Mouse (Mus musculus): ENCODE measurements around the gene Gstt2. TPM values are rescaled to one million over a fixed set of nuclear protein-coding genes. Genes with fewer than 3 reads are reported as not detected.

Gstt2 gene
- polyA plus RNA-seq, 1 experiment from 2014 or later, result 38.2 TPM

GRCm38 (mm10) chr10:75834250-75834649 is 3.0 kb downstream of the Gstt2 start:
- no peaks in the 10 kb centered on the region for H3K9me3 ChIP-seq (replicated peaks)
- peak overlapping the region; percentile 72 for H3K27ac ChIP-seq
- peak overlapping the region; percentile 78 for H3K4me2 ChIP-seq
- peaks cover 57% of the 10 kb centered on the region for H3K4me1 ChIP-seq
- H3K9ac ChIP-seq, result peak overlapping the region; percentile 29
- peak overlapping the region; percentile 42 for H3K4me3 ChIP-seq (replicated peaks)
- ATAC-seq (replicated peaks; ENCODE audit: low FRiP score), result peak; percentile 37
- H3K36me3 ChIP-seq, result no peaks in the 10 kb centered on the region
- no peaks in the 10 kb centered on the region for H3K27me3 ChIP-seq
- under 1% methylated on average over 21 of the region's 21 CpGs for WGBS

- no peaks in the 10 kb centered on the region for H3K27me3 ChIP-seq
- ATAC-seq (replicated peaks; ENCODE audit: low FRiP score), result no peak; the same call in 1 of the 2 replicates
- 11% methylated on average over 21 of the region's 21 CpGs for WGBS
- peak overlapping the region; percentile 72 for H3K27ac ChIP-seq
- peak overlapping the region; percentile 29 for H3K9ac ChIP-seq
- H3K4me2 ChIP-seq, result peak overlapping the region; percentile 78
- H3K4me3 ChIP-seq (replicated peaks), result peak overlapping the region; percentile 42
- H3K36me3 ChIP-seq, result no peaks in the 10 kb centered on the region
- no peaks in the 10 kb centered on the region for H3K9me3 ChIP-seq (replicated peaks)
- H3K4me1 ChIP-seq, result peaks cover 56% of the 10 kb centered on the region
Observed at GRCm38 (mm10) chr10:75833456-75834080, 3.7 kb downstream of the Gstt2 start.

DNA sequence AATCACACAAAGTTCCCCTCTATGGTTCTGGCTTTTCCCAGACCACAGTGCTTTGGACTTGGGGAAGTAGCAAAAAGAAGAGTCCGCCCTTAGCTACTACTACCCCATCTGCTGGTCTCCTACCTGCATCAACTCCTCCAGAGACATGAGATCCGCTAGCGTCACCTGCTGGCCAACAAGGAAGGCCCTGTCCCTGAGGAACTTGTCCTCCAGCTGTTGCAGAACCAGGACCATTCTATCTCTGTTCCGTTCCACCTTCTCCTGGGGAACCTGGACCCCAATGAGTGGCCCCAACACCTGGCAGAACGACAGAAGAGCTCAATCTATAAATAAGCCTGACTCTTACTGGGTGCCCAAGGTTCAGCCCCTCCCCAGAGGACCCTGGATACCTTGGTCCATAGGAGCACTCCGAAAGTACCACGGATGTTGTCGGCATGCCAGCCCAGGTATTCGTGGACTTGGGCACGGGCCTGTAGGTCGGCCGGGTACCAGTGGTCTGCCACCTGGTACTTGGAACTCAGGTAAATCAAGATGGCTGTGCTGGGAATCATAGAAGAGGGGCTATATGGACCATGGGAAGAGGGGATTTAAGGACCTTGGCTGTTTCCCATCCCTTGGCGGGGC is 4.8 kb downstream of the Gstt2 start:
- H3K27ac ChIP-seq, result no peak overlapping the region
- H3K27me3 ChIP-seq, result no peaks in the 10 kb centered on the region
- WGBS, result 71% methylated on average over 13 of the region's 13 CpGs
- no peak for ATAC-seq (replicated peaks; ENCODE audit: low FRiP score)
- no peaks in the 10 kb centered on the region for H3K9me3 ChIP-seq (replicated peaks)
- H3K9ac ChIP-seq, result no peak overlapping the region
- H3K36me3 ChIP-seq, result no peaks in the 10 kb centered on the region
- no peak overlapping the region for H3K4me3 ChIP-seq (replicated peaks)
- no peak overlapping the region for H3K4me2 ChIP-seq
- H3K4me1 ChIP-seq, result peaks cover 49% of the 10 kb centered on the region

DNA sequence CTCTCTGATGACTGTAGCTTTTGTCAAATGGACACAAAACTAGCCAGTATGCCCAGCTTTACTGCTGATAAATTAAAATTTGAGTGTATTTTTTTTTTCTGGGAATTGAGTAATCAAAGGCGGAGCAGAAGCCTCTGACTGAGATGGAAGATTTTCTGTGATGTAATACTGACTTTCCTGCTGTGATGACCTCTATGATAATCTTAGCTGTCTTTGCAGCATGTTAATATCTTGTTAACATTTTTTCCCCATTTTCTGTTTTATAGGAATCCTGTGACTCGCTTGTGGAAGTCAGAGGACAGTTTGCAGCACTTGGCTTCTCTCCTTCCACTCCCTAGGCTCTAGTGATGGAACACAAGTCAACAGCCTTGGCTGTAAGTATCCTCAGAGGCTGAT is 7.0 kb downstream of the Gstt2 start:
- Histone ChIP-seq H3K27me3 (no peaks in the 10 kb centered on the region), H3K4me1 (peaks cover 31% of the 10 kb centered on the region), H3K9me3 (replicated peaks) (no peaks in the 10 kb centered on the region), H3K4me3 (replicated peaks) (no peak overlapping the region), H3K36me3 (no peaks in the 10 kb centered on the region), H3K27ac (no peak overlapping the region), H3K4me2 (no peak overlapping the region), H3K9ac (no peak overlapping the region)
- 84% methylated on average over 2 of the region's 2 CpGs for WGBS
- no peak for ATAC-seq (replicated peaks; ENCODE audit: low FRiP score)

DNA sequence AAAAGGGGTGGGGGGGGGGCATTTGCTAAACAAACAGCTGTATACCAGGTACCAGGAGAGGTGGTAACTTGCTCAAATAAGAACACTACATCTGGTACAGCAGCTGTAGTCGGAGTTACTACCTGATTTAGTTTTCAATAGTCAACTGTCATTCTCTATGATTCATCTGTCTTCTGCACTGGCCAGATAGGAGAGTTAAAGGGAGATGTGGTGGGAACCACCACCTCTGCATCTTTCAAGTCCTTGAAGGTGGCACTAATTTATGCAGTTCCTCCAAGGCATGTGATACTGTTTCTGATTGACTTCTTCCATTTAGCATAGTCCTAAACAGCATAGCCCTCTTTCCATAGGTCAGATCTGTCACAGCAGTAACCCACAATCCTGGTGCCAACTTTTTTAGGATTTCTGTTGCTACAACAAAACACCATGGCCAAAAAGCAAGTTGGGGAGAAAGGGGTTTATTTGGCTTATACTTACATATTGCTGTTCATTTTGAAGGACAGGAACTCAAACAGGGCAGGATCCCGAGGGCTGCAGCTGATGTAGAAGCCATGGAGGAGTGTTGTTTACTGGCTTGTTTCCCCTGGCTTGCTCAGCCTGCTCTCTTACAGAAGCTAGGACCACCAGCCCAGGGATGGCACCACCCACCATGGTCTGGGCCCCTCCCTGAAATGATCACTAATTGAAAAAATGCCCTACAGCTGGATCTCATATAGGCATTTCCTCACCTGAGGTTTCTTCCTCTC is 7.5 kb downstream of the Gstt2 start:
- Histone ChIP-seq H3K9me3 (replicated peaks) (no peaks in the 10 kb centered on the region), H3K4me3 (replicated peaks) (no peak overlapping the region), H3K27me3 (no peaks in the 10 kb centered on the region), H3K4me2 (no peak overlapping the region), H3K27ac (no peak overlapping the region), H3K36me3 (no peaks in the 10 kb centered on the region), H3K4me1 (peaks cover 25% of the 10 kb centered on the region), H3K9ac (no peak overlapping the region)
- 76% methylated on average over 2 of the region's 2 CpGs for WGBS
- ATAC-seq (replicated peaks; ENCODE audit: low FRiP score), result no peak

DNA sequence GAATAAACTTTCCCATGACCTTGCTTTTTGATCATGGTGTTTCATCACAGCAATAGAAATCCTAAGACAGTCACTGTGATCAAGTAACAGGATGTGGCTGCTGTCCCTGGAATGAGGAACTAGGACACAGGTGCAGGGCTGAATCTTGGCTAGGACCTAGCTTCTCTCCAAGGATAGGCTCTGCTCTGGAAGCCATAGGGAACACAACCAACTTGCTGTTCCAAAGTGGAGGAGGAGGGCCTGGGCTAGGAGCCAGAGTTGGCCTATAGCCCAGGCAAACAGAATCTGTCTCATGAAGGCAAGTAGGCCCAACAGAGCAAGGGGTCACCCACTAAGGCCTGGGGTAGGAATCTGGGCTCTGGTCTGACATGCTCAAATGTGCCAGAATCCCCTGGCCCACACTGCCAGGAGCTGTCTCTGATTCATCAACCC is 8.7 kb downstream of the Gstt2 start:
- H3K9me3 ChIP-seq (replicated peaks), result no peaks in the 10 kb centered on the region
- ATAC-seq (replicated peaks; ENCODE audit: low FRiP score), result no peak
- no peak overlapping the region for H3K4me3 ChIP-seq (replicated peaks)
- H3K4me1 ChIP-seq, result peaks cover 13% of the 10 kb centered on the region
- H3K27me3 ChIP-seq, result no peaks in the 10 kb centered on the region
- H3K27ac ChIP-seq, result no peak overlapping the region
- no peak overlapping the region for H3K4me2 ChIP-seq
- H3K9ac ChIP-seq, result no peak overlapping the region
- H3K36me3 ChIP-seq, result no peaks in the 10 kb centered on the region

- H3K4me3 ChIP-seq (replicated peaks), result no peak overlapping the region
- H3K4me1 ChIP-seq, result peaks cover 7% of the 10 kb centered on the region; the same call in 1 of the 2 replicates
- H3K36me3 ChIP-seq, result no peaks in the 10 kb centered on the region
- no peak for ATAC-seq (replicated peaks; ENCODE audit: low FRiP score)
- no peaks in the 10 kb centered on the region; the same call in 1 of the 2 replicates for H3K9me3 ChIP-seq (replicated peaks)
- no peak overlapping the region for H3K9ac ChIP-seq
- no peak overlapping the region for H3K4me2 ChIP-seq
- WGBS, result 94% methylated on average over 4 of the region's 4 CpGs
- H3K27me3 ChIP-seq, result no peaks in the 10 kb centered on the region
- H3K27ac ChIP-seq, result no peak overlapping the region
Observed at GRCm38 (mm10) chr10:75827668-75828360, 9.4 kb downstream of the Gstt2 start.

- 88% methylated on average over 4 of the region's 4 CpGs for WGBS
- Histone ChIP-seq H3K27me3 (no peaks in the 10 kb centered on the region), H3K27ac (no peak overlapping the region), H3K4me1 (peaks cover 7% of the 10 kb centered on the region; the same call in 1 of the 2 replicates), H3K36me3 (no peaks in the 10 kb centered on the region), H3K4me2 (no peak overlapping the region), H3K9me3 (replicated peaks) (no peaks in the 10 kb centered on the region; the same call in 1 of the 2 replicates), H3K4me3 (replicated peaks) (no peak overlapping the region), H3K9ac (no peak overlapping the region)
- no peak for ATAC-seq (replicated peaks; ENCODE audit: low FRiP score)
Observed at GRCm38 (mm10) chr10:75824530-75824929, 12.7 kb downstream of the Gstt2 start.

DNA sequence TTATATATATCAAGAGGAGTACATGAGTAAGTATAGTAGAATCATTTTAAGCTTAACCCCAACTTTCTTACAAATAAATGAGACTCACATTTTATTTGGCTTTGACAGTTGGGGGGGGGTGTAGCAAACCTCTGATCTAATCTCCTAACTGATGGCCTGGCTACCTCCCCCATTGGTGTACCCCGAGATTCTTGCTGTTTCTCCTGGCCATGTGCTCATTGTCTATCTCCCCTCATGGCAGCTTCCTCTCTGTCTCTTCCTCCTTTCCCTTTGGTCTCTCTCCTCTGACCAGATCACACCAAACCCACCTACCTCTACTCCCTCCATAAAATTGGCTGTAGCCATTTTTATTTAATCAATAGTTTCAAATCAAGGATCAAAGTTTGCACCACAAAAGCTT is 13.4 kb downstream of the Gstt2 start:
- no peaks in the 10 kb centered on the region for H3K27me3 ChIP-seq
- H3K36me3 ChIP-seq, result no peaks in the 10 kb centered on the region
- peaks cover 7% of the 10 kb centered on the region; the same call in 1 of the 2 replicates for H3K4me1 ChIP-seq
- no peaks in the 10 kb centered on the region; the same call in 1 of the 2 replicates for H3K9me3 ChIP-seq (replicated peaks)
- ATAC-seq (replicated peaks; ENCODE audit: low FRiP score), result no peak
- no peak overlapping the region for H3K4me3 ChIP-seq (replicated peaks)
- no peak overlapping the region for H3K4me2 ChIP-seq
- WGBS, result 93% methylated on average over 1 of the region's 1 CpGs
- H3K9ac ChIP-seq, result no peak overlapping the region
- H3K27ac ChIP-seq, result no peak overlapping the region

DNA sequence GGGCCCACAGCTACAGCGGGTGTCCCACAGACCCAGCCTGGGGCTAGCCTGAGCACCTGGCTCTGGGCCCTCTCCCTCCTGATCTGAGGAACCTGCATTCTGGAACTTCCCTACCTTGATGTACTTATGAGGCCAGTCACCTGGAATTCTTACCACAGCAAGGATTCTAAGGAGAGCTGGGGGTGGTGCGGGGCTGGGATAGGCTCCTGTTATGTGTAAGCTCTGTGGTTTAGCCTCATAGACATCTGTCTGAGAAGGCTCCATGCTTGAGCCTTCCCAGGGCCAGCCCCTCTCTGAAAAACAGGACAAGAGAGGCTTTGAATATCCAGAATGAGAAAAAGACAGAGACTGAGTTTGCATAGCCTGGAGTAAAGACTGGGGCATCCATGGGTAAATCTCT is 14.8 kb downstream of the Gstt2 start, which contains the start of gene Gstt4:
Gene Gstt4, minus strand, starts transcription at position 101 of the 400 bp plus-strand sequence.
- Histone ChIP-seq H3K27me3 (no peaks in the 10 kb centered on the region), H3K27ac (no peak within 1 kb of the TSS), H3K4me3 (replicated peaks) (no peak within 1 kb of the TSS), H3K9ac (no peak within 1 kb of the TSS), H3K36me3 (no peaks in the 10 kb centered on the region), H3K4me1 (peaks cover 2% of the 10 kb centered on the region; the same call in 1 of the 2 replicates), H3K4me2 (no peak within 1 kb of the TSS), H3K9me3 (replicated peaks) (no peaks in the 10 kb centered on the region; the same call in 1 of the 2 replicates)
- ATAC-seq (replicated peaks; ENCODE audit: low FRiP score), result no peak
- 83% methylated on average over 2 of the region's 2 CpGs for WGBS

DNA sequence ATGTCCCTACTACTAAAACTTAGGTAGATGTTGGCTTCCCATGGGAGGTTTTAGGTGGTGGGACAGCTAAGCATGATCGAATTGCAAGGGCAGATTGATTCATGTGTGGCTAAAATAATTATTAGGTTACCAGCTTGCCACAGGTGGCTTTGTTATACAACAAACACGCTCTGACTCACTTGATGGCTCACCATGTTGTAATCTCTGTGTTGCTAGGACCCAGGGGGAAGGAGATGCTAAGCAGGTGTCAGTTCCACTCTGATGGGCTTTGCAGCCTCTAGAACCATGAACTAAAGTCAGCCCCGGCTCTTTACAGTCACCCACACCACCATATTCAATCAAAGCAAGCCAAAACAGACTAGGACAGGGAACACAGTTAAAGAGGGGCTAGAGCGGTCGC is 17.3 kb downstream of the Gstt2 start:
- H3K4me2 ChIP-seq, result no peak overlapping the region
- ATAC-seq (replicated peaks; ENCODE audit: low FRiP score), result no peak

More for the DNA sequence above, 17.3 kb downstream of the Gstt2 start:
- H3K36me3 ChIP-seq, result no peaks in the 10 kb centered on the region
- no peak overlapping the region for H3K27ac ChIP-seq
- H3K27me3 ChIP-seq, result no peaks in the 10 kb centered on the region
- H3K9me3 ChIP-seq (replicated peaks), result no peaks in the 10 kb centered on the region; the same call in 1 of the 2 replicates
- H3K9ac ChIP-seq, result no peak overlapping the region
- H3K4me1 ChIP-seq, result no peaks in the 10 kb centered on the region
- H3K4me3 ChIP-seq (replicated peaks), result no peak overlapping the region
- 74% methylated on average over 5 of the region's 5 CpGs for WGBS

All from kidney, embryonic 15.5 days (tissue).